Mouse (Mus musculus) limb, embryonic 15.5 days (tissue): ENCODE results near the gene Slc7a5. TPM values are rescaled to one million over a fixed set of nuclear protein-coding genes. Genes with fewer than 3 reads are reported as not detected.

ENCODE experiments used
- ATAC-seq: fragments of 200-750 bp; cut with Nextera tagmentation; 2 replicates; pipeline ENCODE4 v1.8.0; 2017; ENCODE audit warnings: low read depth, moderate TSS enrichment; ENCODE audit not compliant: insufficient number of reproducible peaks, low FRiP score, low TSS enrichment
- H3K27ac ChIP-seq: fragments of 300-500 bp; sonication (generic); 2 replicates; pipeline ENCODE4 v1.5.1; 2015; ENCODE audit warnings: moderate library complexity, mild to moderate bottlenecking, inconsistent platforms
- H3K27me3 ChIP-seq: fragments of 300-500 bp; sonication (generic); 2 replicates; pipeline ENCODE4 v1.6.1; 2015; ENCODE audit warnings: inconsistent platforms
- H3K36me3 ChIP-seq: fragments of 300-500 bp; sonication (generic); 2 replicates; pipeline ENCODE4 v1.6.1; 2015; ENCODE audit warnings: inconsistent platforms
- H3K4me1 ChIP-seq: fragments of 300-500 bp; sonication (generic); 2 replicates; pipeline ENCODE4 v1.6.1; 2015; ENCODE audit warnings: inconsistent platforms
- H3K4me2 ChIP-seq: fragments of 300-500 bp; sonication (generic); 2 replicates; pipeline ENCODE4 v1.6.1; 2015; ENCODE audit warnings: mild to moderate bottlenecking, inconsistent platforms
- H3K4me3 ChIP-seq: fragments of 300-500 bp; sonication (generic); 2 replicates; pipeline ENCODE4 v1.5.1; 2015; ENCODE audit warnings: mild to moderate bottlenecking, inconsistent platforms
- H3K9ac ChIP-seq: fragments of 300-500 bp; sonication (generic); 2 replicates; pipeline ENCODE4 v1.6.1; 2015; ENCODE audit warnings: inconsistent platforms
- H3K9me3 ChIP-seq: fragments of 300-500 bp; sonication (generic); 2 replicates; pipeline ENCODE4 v1.6.1; 2016; ENCODE audit warnings: inconsistent platforms
- WGBS: fragments of 180-500 bp; shearing (Covaris S2); methylation state at CpG from one replicate; pipeline ENCODE4 v1.1.7; 2015; 5-methylcytosine and 5-hydroxymethylcytosine counted together
- polyA plus RNA-seq: library from polyadenylated mRNA; unstranded; fragments of >200 nt; fragmentation: Nextera tagmentation; extraction: Ambion mirVana; gene quantifications from 2 replicates; pipeline ENCODE4 v1.2.1, GENCODE M21; 2015

The Slc7a5 gene
- polyA plus RNA-seq, 1 experiment from 2014 or later = 27.4 TPM

DNA sequence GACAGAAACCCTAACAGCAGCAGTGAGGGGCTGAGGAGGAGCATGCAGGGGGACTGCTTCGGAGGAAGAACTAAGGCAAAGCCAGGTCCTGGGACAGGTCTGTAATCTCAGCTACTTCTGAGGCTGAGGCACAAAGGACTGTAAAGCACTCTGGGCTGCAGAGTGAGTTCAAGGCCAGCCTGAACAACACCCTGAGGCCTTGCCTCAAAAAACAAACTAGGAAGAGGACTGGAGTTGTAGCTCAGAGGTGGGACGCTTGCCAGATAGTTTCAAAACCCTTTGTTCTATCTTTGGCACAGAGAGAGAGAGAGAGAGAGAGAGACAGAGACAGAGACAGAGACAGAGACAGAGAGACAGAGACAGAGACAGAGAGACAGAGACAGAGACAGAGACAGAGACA is 53.9 kb downstream of the Slc7a5 start:
- no peak overlapping the region for H3K4me3 ChIP-seq
- H3K4me1 ChIP-seq = peaks cover 18% of the 10 kb centered on the region
- H3K27me3 ChIP-seq = no peaks in the 10 kb centered on the region
- no peak overlapping the region for H3K4me2 ChIP-seq
- WGBS = 69% methylated on average over 2 of the region's 2 CpGs
- H3K9me3 ChIP-seq = no peaks in the 10 kb centered on the region
- H3K27ac ChIP-seq = no peak overlapping the region
- no peak for ATAC-seq
- H3K36me3 ChIP-seq = no peaks in the 10 kb centered on the region
- H3K9ac ChIP-seq = no peak overlapping the region

DNA sequence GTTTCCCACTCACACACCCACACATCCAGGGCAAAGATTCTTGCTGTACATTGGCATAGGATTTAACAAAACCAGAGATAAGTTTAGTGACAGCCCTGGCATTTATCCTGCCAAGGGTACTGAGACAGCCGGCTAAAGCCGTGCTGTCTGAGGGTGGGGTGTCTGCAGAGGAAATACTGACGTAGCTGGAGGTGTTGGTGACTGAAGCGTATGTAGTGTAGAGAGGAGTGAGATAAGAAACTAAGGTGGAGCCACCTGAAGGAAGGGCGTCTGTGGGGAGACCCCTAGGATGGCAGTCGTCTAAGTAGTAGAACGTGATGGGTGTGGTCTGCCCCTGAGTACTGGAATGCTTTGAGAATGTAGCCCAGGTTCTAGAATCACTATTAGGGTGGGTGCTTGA is 55.0 kb downstream of the Slc7a5 start:
- H3K4me2 ChIP-seq = no peak overlapping the region
- H3K27me3 ChIP-seq = no peaks in the 10 kb centered on the region
- no peaks in the 10 kb centered on the region for H3K36me3 ChIP-seq
- H3K9me3 ChIP-seq = no peaks in the 10 kb centered on the region
- no peak overlapping the region for H3K9ac ChIP-seq
- 51% methylated on average over 7 of the region's 7 CpGs for WGBS
- no peak overlapping the region for H3K4me3 ChIP-seq
- peaks cover 16% of the 10 kb centered on the region for H3K4me1 ChIP-seq
- ATAC-seq = no peak
- no peak overlapping the region for H3K27ac ChIP-seq

- H3K9me3 ChIP-seq = no peaks in the 10 kb centered on the region
- H3K4me2 ChIP-seq = no peak overlapping the region
- H3K36me3 ChIP-seq = no peaks in the 10 kb centered on the region
- ATAC-seq = no peak
- WGBS = 69% methylated on average over 7 of the region's 7 CpGs
- peaks cover 14% of the 10 kb centered on the region for H3K4me1 ChIP-seq
- H3K27me3 ChIP-seq = no peaks in the 10 kb centered on the region
- no peak overlapping the region for H3K4me3 ChIP-seq
- H3K9ac ChIP-seq = no peak overlapping the region
- H3K27ac ChIP-seq = no peak overlapping the region
These were observed 55.8 kb downstream of the Slc7a5 start for GRCm38 (mm10) chr8:121851716-121852115.

GRCm38 (mm10) chr8:121850821-121851470 is 56.5 kb downstream of the Slc7a5 start:
- Histone ChIP-seq H3K27me3 (no peaks in the 10 kb centered on the region), H3K9ac (no peak overlapping the region), H3K36me3 (no peaks in the 10 kb centered on the region), H3K4me2 (peak overlapping the region; percentile 54), H3K4me1 (peaks cover 14% of the 10 kb centered on the region), H3K27ac (peak overlapping the region; percentile 65; the same call in 1 of the 2 replicates), H3K9me3 (no peaks in the 10 kb centered on the region), H3K4me3 (peak overlapping the region; percentile 22; the same call in 1 of the 2 replicates)
- 6% methylated on average over 24 of the region's 24 CpGs for WGBS
- peak; percentile 66; the same call in 1 of the 2 replicates for ATAC-seq

GRCm38 (mm10) chr8:121850436-121850820 is 57.1 kb downstream of the Slc7a5 start:
- no peak for ATAC-seq
- Histone ChIP-seq H3K4me1 (peaks cover 14% of the 10 kb centered on the region), H3K36me3 (no peaks in the 10 kb centered on the region), H3K27ac (no peak overlapping the region), H3K27me3 (no peaks in the 10 kb centered on the region), H3K9ac (no peak overlapping the region), H3K9me3 (no peaks in the 10 kb centered on the region), H3K4me2 (peak overlapping the region; percentile 54), H3K4me3 (peak overlapping the region; percentile 22; the same call in 1 of the 2 replicates)
- 40% methylated on average over 12 of the region's 12 CpGs for WGBS

GRCm38 (mm10) chr8:121850018-121850417 is 57.5 kb downstream of the Slc7a5 start:
- Histone ChIP-seq H3K27me3 (no peaks in the 10 kb centered on the region), H3K27ac (no peak overlapping the region), H3K4me3 (no peak overlapping the region), H3K4me2 (no peak overlapping the region), H3K9me3 (no peaks in the 10 kb centered on the region), H3K9ac (no peak overlapping the region), H3K36me3 (no peaks in the 10 kb centered on the region), H3K4me1 (peaks cover 14% of the 10 kb centered on the region)
- no peak for ATAC-seq
- 14% methylated on average over 6 of the region's 6 CpGs for WGBS

GRCm38 (mm10) chr8:121849303-121849702 is 58.2 kb downstream of the Slc7a5 start:
- peaks cover 14% of the 10 kb centered on the region for H3K4me1 ChIP-seq
- WGBS = 75% methylated on average over 9 of the region's 9 CpGs
- no peak for ATAC-seq
- no peak overlapping the region for H3K4me2 ChIP-seq
- no peak overlapping the region for H3K9ac ChIP-seq
- H3K9me3 ChIP-seq = no peaks in the 10 kb centered on the region
- no peaks in the 10 kb centered on the region for H3K27me3 ChIP-seq
- H3K27ac ChIP-seq = no peak overlapping the region
- H3K4me3 ChIP-seq = no peak overlapping the region
- no peaks in the 10 kb centered on the region for H3K36me3 ChIP-seq

DNA sequence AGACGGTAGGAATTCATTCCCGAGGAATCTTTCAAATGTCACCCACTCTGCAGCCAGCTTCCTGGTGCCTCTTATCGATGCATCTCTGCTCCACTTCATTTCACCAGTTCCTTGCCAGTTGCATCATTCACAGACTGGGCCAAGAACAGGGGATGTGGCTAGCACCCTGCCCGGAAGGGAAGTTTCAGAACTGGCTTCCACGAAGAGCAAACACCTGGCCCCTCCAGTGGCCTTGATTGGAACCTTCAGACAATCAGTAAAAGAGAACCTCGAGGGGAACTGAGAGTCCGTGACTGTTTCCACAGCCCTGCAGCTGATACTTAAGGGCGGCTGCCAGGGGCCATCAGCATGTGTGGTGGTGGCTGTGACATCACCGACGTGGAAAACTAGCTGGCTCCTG is 59.0 kb downstream of the Slc7a5 start:
- Histone ChIP-seq H3K36me3 (no peaks in the 10 kb centered on the region), H3K4me1 (peaks cover 14% of the 10 kb centered on the region), H3K9me3 (no peaks in the 10 kb centered on the region), H3K4me3 (no peak overlapping the region), H3K9ac (no peak overlapping the region), H3K27ac (no peak overlapping the region), H3K27me3 (no peaks in the 10 kb centered on the region), H3K4me2 (no peak overlapping the region)
- ATAC-seq = no peak
- 61% methylated on average over 10 of the region's 10 CpGs for WGBS

DNA sequence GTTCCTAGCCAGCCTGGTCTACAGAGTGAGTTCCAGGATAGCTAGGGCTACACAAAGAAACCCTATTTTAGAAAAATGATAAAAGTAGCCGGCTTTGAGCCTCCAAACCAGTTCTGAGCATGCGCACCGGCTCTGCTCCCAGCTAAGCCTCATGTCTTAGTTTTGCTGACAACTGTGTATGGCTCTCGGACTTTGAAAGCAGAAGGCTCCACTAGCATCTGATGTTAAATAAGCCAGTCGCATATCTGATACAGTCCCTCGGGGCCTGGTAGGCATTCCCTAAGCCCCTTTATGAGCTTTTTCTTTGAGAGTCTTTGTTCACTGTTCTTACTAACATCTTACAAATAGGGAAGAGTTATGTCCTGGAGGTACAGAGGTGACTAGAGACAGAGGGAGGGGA is 59.5 kb downstream of the Slc7a5 start:
- H3K9ac ChIP-seq = no peak overlapping the region
- no peaks in the 10 kb centered on the region for H3K36me3 ChIP-seq
- peaks cover 14% of the 10 kb centered on the region for H3K4me1 ChIP-seq
- H3K4me3 ChIP-seq = no peak overlapping the region
- no peak overlapping the region for H3K4me2 ChIP-seq
- no peak for ATAC-seq
- 64% methylated on average over 6 of the region's 6 CpGs for WGBS
- H3K9me3 ChIP-seq = no peaks in the 10 kb centered on the region
- H3K27ac ChIP-seq = no peak overlapping the region
- no peaks in the 10 kb centered on the region for H3K27me3 ChIP-seq

DNA sequence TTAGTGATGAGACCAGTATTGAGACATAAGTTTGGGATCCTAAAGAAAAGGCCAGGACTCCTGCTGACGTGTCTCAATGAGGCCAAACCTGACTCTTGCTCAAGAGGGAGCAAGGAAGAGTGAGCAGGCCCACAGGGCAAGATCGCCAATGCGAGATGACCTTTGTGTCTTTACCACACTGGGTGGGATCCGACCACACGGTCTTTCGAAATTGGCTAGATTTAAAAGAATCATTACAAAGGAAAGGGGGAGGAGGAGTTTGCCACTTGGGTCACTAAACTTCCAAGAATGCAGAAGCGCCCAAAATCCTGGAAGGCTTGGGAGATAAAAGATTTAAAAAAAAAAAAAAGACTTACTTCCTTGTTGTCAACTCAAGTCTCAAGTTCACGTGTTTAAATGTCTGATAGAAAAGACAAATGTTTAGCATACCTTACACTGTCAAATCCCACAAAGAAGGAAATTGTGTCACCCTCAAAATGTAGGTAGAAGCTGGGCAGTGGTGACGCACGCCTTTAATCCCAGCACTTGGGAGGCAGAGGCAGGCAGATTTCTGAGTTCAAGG is 60.2 kb downstream of the Slc7a5 start:
- 70% methylated on average over 10 of the region's 10 CpGs for WGBS

GRCm38 (mm10) chr8:121846815-121847214 is 60.7 kb downstream of the Slc7a5 start:
- no peak overlapping the region for H3K4me2 ChIP-seq
- H3K27me3 ChIP-seq = no peaks in the 10 kb centered on the region
- H3K27ac ChIP-seq = no peak overlapping the region

More for the DNA sequence above, 60.2 kb downstream of the Slc7a5 start:
- Histone ChIP-seq H3K9me3 (no peaks in the 10 kb centered on the region), H3K4me1 (peaks cover 14% of the 10 kb centered on the region), H3K27me3 (no peaks in the 10 kb centered on the region), H3K36me3 (no peaks in the 10 kb centered on the region), H3K27ac (no peak overlapping the region), H3K4me2 (no peak overlapping the region), H3K9ac (no peak overlapping the region), H3K4me3 (no peak overlapping the region)
- no peak for ATAC-seq

DNA sequence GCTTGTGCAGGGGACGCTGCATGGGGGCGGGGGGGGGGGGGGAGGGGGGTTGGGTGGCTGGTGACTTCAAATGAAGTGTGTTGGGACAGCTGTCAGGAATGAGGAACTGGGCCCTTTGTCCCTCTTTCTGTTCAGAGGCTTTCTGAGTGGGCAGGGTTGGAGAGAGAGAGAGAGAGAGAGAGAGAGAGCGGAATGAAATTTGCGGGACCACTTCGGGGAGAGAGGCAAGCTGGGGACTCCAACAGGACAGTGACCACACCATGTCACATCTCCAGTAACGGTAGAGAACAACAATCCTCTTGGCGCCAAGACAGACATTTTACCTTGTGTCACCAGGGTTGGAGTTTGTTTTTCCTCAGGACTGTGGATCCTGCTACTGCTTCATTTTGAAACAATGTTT is 62.7 kb downstream of the Slc7a5 start:
- ATAC-seq = no peak
- WGBS = 50% methylated on average over 7 of the region's 7 CpGs
- no peaks in the 10 kb centered on the region for H3K9me3 ChIP-seq

More at GRCm38 (mm10) chr8:121846815-121847214, 60.7 kb downstream of the Slc7a5 start:
- no peak overlapping the region for H3K4me3 ChIP-seq
- H3K36me3 ChIP-seq = no peaks in the 10 kb centered on the region
- no peaks in the 10 kb centered on the region for H3K9me3 ChIP-seq
- no peak for ATAC-seq
- H3K9ac ChIP-seq = no peak overlapping the region
- peaks cover 13% of the 10 kb centered on the region for H3K4me1 ChIP-seq

More for the DNA sequence above, 62.7 kb downstream of the Slc7a5 start:
- Histone ChIP-seq H3K27ac (no peak overlapping the region), H3K9ac (no peak overlapping the region), H3K4me2 (no peak overlapping the region), H3K4me3 (no peak overlapping the region), H3K36me3 (no peaks in the 10 kb centered on the region), H3K4me1 (no peaks in the 10 kb centered on the region), H3K27me3 (no peaks in the 10 kb centered on the region)
